Mouse (Mus musculus): Measurements from ENCODE around the gene Tmem191c.
"Not testable (repeated sequence)": the region's sequence is repeated elsewhere in the genome, so short reads cannot be mapped to it uniquely, and the experiment has no call there.

The Tmem191c gene

GRCm38 (mm10) chr16:17275721-17276120 lies at the start of gene Tmem191c:
Tmem191c (plus strand) TSS chr16:17276077.
- no peak for DNase-seq

- no peak for DNase-seq
These were observed 49.4 kb upstream of the Tmem191c start for GRCm38 (mm10) chr16:17226496-17226895.

- not testable (repeated sequence) for DNase-seq
These were observed 44.4 kb upstream of the Tmem191c start for GRCm38 (mm10) chr16:17231523-17231922.

GRCm38 (mm10) chr16:17232794-17233701 lies 42.8 kb upstream of the Tmem191c start, which contains the start of gene Hic2:
Hic2 (plus strand) TSS chr16:17233572.
- peak; percentile 93 to 96 for DNase-seq

- DNase-seq: peak in 1 of 2 experiments; percentile 28
These were observed 42.0 kb upstream of the Tmem191c start for GRCm38 (mm10) chr16:17233702-17234498.

- DNase-seq: peak; percentile 51 to 57
These were observed 41.4 kb upstream of the Tmem191c start for GRCm38 (mm10) chr16:17234499-17234895.

- DNase-seq: peak; percentile 23 to 32
These were observed 40.8 kb upstream of the Tmem191c start for GRCm38 (mm10) chr16:17234916-17235665.

- DNase-seq: no peak
These were observed 38.2 kb upstream of the Tmem191c start for GRCm38 (mm10) chr16:17237634-17238033.

- DNase-seq: no peak
These were observed 36.5 kb upstream of the Tmem191c start for GRCm38 (mm10) chr16:17239409-17239808.

GRCm38 (mm10) chr16:17243731-17244130 lies 32.1 kb upstream of the Tmem191c start:
- DNase-seq: no peak

- DNase-seq: no peak
These were observed 30.9 kb upstream of the Tmem191c start for GRCm38 (mm10) chr16:17244996-17245395.

- peak; percentile 34 to 38 for DNase-seq
These were observed 28.1 kb upstream of the Tmem191c start for GRCm38 (mm10) chr16:17247727-17248126.

GRCm38 (mm10) chr16:17249135-17249534 lies 26.7 kb upstream of the Tmem191c start:
- no peak for DNase-seq

GRCm38 (mm10) chr16:17251539-17251938 lies 24.3 kb upstream of the Tmem191c start:
- peak; percentile 77 to 81 for DNase-seq

GRCm38 (mm10) chr16:17252086-17252726 lies 23.7 kb upstream of the Tmem191c start:
- no peak for DNase-seq

GRCm38 (mm10) chr16:17252841-17253240 lies 23.0 kb upstream of the Tmem191c start:
- DNase-seq: no peak

- no peak for DNase-seq
These were observed 21.8 kb upstream of the Tmem191c start for GRCm38 (mm10) chr16:17254005-17254597.

GRCm38 (mm10) chr16:17255270-17255669 lies 20.6 kb upstream of the Tmem191c start:
- no peak for DNase-seq

- peak in 1 of 2 experiments; percentile 17 for DNase-seq
These were observed 18.5 kb upstream of the Tmem191c start for GRCm38 (mm10) chr16:17257359-17257821.

- no peak for DNase-seq
These were observed 17.0 kb upstream of the Tmem191c start for GRCm38 (mm10) chr16:17258917-17259316.

- no peak for DNase-seq
These were observed 14.5 kb upstream of the Tmem191c start for GRCm38 (mm10) chr16:17261341-17261740.

- no peak for DNase-seq
These were observed 9.8 kb upstream of the Tmem191c start for GRCm38 (mm10) chr16:17266113-17266512.

All from cerebellum, adult 18-20 months (tissue).